ENCODE assay signal across 30 mouse cellular contexts in the genomic region with DNA sequence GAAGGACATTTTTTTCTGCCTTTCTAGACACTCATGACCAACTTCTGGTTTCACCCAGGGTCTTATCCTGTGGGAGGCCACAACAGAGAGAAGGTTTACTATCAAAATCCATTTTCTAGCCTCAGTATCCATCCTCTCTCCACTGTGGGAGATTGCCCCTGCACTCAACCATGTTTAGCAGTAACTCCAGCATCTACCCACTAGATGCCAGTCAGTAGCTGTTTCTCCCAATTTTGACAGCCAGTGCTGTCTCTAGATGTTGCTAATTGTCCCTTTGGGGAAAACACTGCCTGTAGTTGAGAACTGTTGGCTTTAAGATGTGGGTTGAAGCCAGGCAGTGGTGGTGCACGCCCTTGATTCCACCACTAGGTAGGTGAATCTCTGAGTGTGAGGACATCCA. TPM values are rescaled to one million over a fixed set of nuclear protein-coding genes. Genes with fewer than 3 reads are reported as not detected.
DNase-seq lines count a peak whose midpoint lies in the region; ATAC-seq and TF ChIP-seq lines count a peak whose summit lies in the region.
"Had no signal": no experiment of that assay in that cellular context is flagged by ENCODE, and none has a peak within 500 bp of the region (broad histone marks: within the 10 kb centered on the region; RNA-seq: fewer than 3 reads in every experiment).

No protein-coding gene starts in this region.

- no peak for TF ChIP-seq POLR2A in cortical plate, adult 2 months (IDR thresholded peaks at IDR 0.05; ENCODE audit: extremely low read depth, insufficient read depth, low read length)

- no peak for ATAC-seq in forebrain, postnatal 0 days
- ATAC-seq in forebrain, embryonic 13.5 days, result no peak
- no peak for ATAC-seq in lung, postnatal 0 days
- ATAC-seq: forebrain, embryonic 14.5 days; hindbrain, embryonic 16.5 days; intestine, embryonic 16.5 days had no signal

- H3K27ac ChIP-seq in forebrain, postnatal 0 days (ENCODE audit: low read depth, low read length), result no peak overlapping the region
- H3K27ac ChIP-seq in forebrain, embryonic 13.5 days, result no peak overlapping the region
- no peak overlapping the region for H3K27ac ChIP-seq in layer of hippocampus, adult 2 months
- H3K27ac ChIP-seq in lung, postnatal 0 days (ENCODE audit: low read length), result no peak overlapping the region
- H3K27ac ChIP-seq in cortical plate, adult 2 months (ENCODE audit: insufficient read depth, low read length), result no peak overlapping the region
- H3K27ac ChIP-seq: heart, adult 2 months; hindbrain, embryonic 10.5 days; neural tube, embryonic 13.5 days; stomach, postnatal 0 days had no signal

- H3K27me3 ChIP-seq in forebrain, postnatal 0 days (ENCODE audit: insufficient read depth, low read length), result no peaks in the 10 kb centered on the region
- H3K27me3 ChIP-seq in forebrain, embryonic 13.5 days, result no peaks in the 10 kb centered on the region
- H3K27me3 ChIP-seq in lung, postnatal 0 days (replicated peaks; ENCODE audit: insufficient read depth, low read length), result no peaks in the 10 kb centered on the region
- H3K27me3 ChIP-seq: heart, embryonic 12.5 days; neural tube, embryonic 13.5 days had no signal

- no peaks in the 10 kb centered on the region for H3K36me3 ChIP-seq in forebrain, postnatal 0 days (ENCODE audit: insufficient read depth)
- no peaks in the 10 kb centered on the region for H3K36me3 ChIP-seq in forebrain, embryonic 13.5 days (ENCODE audit: poor library complexity, severe bottlenecking)
- H3K36me3 ChIP-seq in lung, postnatal 0 days (ENCODE audit: insufficient read depth, low read length), result no peaks in the 10 kb centered on the region
- H3K36me3 ChIP-seq: heart, embryonic 12.5 days; hindbrain, embryonic 10.5 days; neural tube, embryonic 13.5 days had no signal

- no peak overlapping the region for H3K4me2 ChIP-seq in forebrain, postnatal 0 days (ENCODE audit: low read depth)
- no peak overlapping the region for H3K4me2 ChIP-seq in forebrain, embryonic 13.5 days
- H3K4me2 ChIP-seq in lung, postnatal 0 days (replicated peaks; ENCODE audit: low read depth, low read length), result no peak overlapping the region
- H3K4me2 ChIP-seq: heart, embryonic 12.5 days; midbrain, embryonic 11.5 days; neural tube, embryonic 13.5 days had no signal

- no peak for DNase-seq in forebrain, postnatal 0 days
- no peak for DNase-seq in layer of hippocampus, adult 2 months (ENCODE audit: low spot score in 2 of 2)
- DNase-seq in layer of hippocampus, adult 9-11 months, result no peak
- no peak for DNase-seq in lung, postnatal 0 days (ENCODE audit: low spot score)
- DNase-seq in lung, postnatal 36 days, result no peak
- DNase-seq in heart, postnatal 10 days, result no peak
- DNase-seq: adrenal gland, adult 2 months; adrenal gland, postnatal 36 days; cerebellum, adult 2 months; cerebellum, postnatal 25 days; gastrocnemius, postnatal 36 days; heart, adult 2 months; heart, postnatal 14 days; kidney, adult 9 months; kidney, postnatal 14 days; lung, adult 2 months; lung, postnatal 14 days; right cerebral cortex, postnatal 4 days; thymus, adult 18-20 months; thymus, postnatal 4 days had no signal

- no peak overlapping the region for H3K9ac ChIP-seq in forebrain, postnatal 0 days
- H3K9ac ChIP-seq in forebrain, embryonic 13.5 days, result no peak overlapping the region
- H3K9ac ChIP-seq in lung, postnatal 0 days (replicated peaks; ENCODE audit: low read depth), result no peak overlapping the region
- H3K9ac ChIP-seq: heart, embryonic 12.5 days; neural tube, embryonic 13.5 days had no signal

- H3K9me3 ChIP-seq in forebrain, postnatal 0 days (ENCODE audit: low read length), result no peaks in the 10 kb centered on the region
- no peaks in the 10 kb centered on the region for H3K9me3 ChIP-seq in forebrain, embryonic 13.5 days (replicated peaks)
- no peaks in the 10 kb centered on the region for H3K9me3 ChIP-seq in lung, postnatal 0 days (ENCODE audit: low read length)
- H3K9me3 ChIP-seq: heart, embryonic 12.5 days; hindbrain, embryonic 10.5 days; neural tube, embryonic 13.5 days had no signal

- H3K4me3 ChIP-seq in forebrain, postnatal 0 days (ENCODE audit: low read depth, low read length), result no peak overlapping the region
- H3K4me3 ChIP-seq in forebrain, embryonic 13.5 days, result no peak overlapping the region
- no peak overlapping the region for H3K4me3 ChIP-seq in layer of hippocampus, adult 2 months
- no peak overlapping the region for H3K4me3 ChIP-seq in lung, postnatal 0 days (ENCODE audit: low read depth, low read length)
- H3K4me3 ChIP-seq in cortical plate, adult 2 months (ENCODE audit: insufficient read depth, low read length), result no peak overlapping the region
- H3K4me3 ChIP-seq: heart, adult 2 months; heart, embryonic 12.5 days; hindbrain, embryonic 10.5 days; neural tube, embryonic 13.5 days had no signal

- intact Hi-C loops in heart, postnatal 10 days (cut with DNase I), result no loop called here

- TF ChIP-seq CTCF in forebrain, postnatal 0 days (IDR thresholded peaks at IDR 0.05; ENCODE audit: low read depth), result peak; percentile 40
- peak; percentile 69 for TF ChIP-seq CTCF in layer of hippocampus, adult 2 months (conservative IDR thresholded peaks at IDR 0.05)
- TF ChIP-seq CTCF in lung, postnatal 0 days (IDR thresholded peaks at IDR 0.05), result peak; percentile 22; the same call in 1 of the 2 replicates
- peak; percentile 15; the same call in 1 of the 2 replicates for TF ChIP-seq CTCF in cortical plate, adult 2 months (IDR thresholded peaks at IDR 0.05; ENCODE audit: extremely low read depth, insufficient read depth, low read length)

- no peaks in the 10 kb centered on the region for H3K4me1 ChIP-seq in forebrain, postnatal 0 days (ENCODE audit: insufficient read depth)
- no peaks in the 10 kb centered on the region for H3K4me1 ChIP-seq in forebrain, embryonic 13.5 days
- H3K4me1 ChIP-seq in lung, postnatal 0 days (ENCODE audit: insufficient read depth, low read depth, low read length), result no peaks in the 10 kb centered on the region
- H3K4me1 ChIP-seq in cortical plate, adult 2 months (ENCODE audit: control insufficient read depth, insufficient read depth, low read length), result no peaks in the 10 kb centered on the region
- H3K4me1 ChIP-seq: neural tube, embryonic 13.5 days had no signal

- WGBS in forebrain, postnatal 0 days, result 74% methylated on average over 1 of the region's 1 CpGs
- 79% methylated on average over 1 of the region's 1 CpGs for WGBS in forebrain, embryonic 13.5 days
- 60% methylated on average over 1 of the region's 1 CpGs for WGBS in lung, postnatal 0 days

- TF ChIP-seq EP300 in lung, postnatal 0 days (IDR thresholded peaks at IDR 0.05), result no peak

RNA-seq across cellular contexts. Expression of gene Ppm1d, which starts 32.9 kb away (rescaled TPM):
- 18.5 and 31.6 TPM in 2 replicates for total RNA-seq in forebrain, postnatal 0 days (2014; rRNA removed)
- polyA plus RNA-seq in forebrain, postnatal 0 days (2015; fragmentation: Nextera tagmentation; extraction: Ambion mirVana), result 16.3 and 16.6 TPM in 2 replicates
- polyA plus RNA-seq in forebrain, embryonic 13.5 days (2015; fragmentation: Nextera tagmentation; extraction: Ambion mirVana), result 22.3 and 22.6 TPM in 2 replicates
- total RNA-seq in layer of hippocampus, adult 2 months (2021), result 10 to 100 TPM; 13.6 to 16.3 TPM
- polyA plus RNA-seq in lung, postnatal 0 days (2015; fragmentation: Nextera tagmentation; extraction: Ambion mirVana), result 12.6 and 13.3 TPM in 2 replicates
- 11.1 and 11.7 TPM in 2 replicates for polyA plus RNA-seq in cortical plate, adult 2 months (2012; rRNA removed)
- 10 to 100 TPM; 11.3 to 13.2 TPM for total RNA-seq in heart, postnatal 10 days (2021)

RNA-seq across cellular contexts. Expression of gene Appbp2, which starts 43.2 kb away (rescaled TPM):
- total RNA-seq in forebrain, postnatal 0 days (2014; rRNA removed), result 50.2 and 67.8 TPM in 2 replicates
- polyA plus RNA-seq in forebrain, postnatal 0 days (2015; fragmentation: Nextera tagmentation; extraction: Ambion mirVana), result 26.8 and 41.9 TPM in 2 replicates
- polyA plus RNA-seq in forebrain, embryonic 13.5 days (2015; fragmentation: Nextera tagmentation; extraction: Ambion mirVana), result 46.3 and 49.3 TPM in 2 replicates
- 10 to 100 TPM; 47.8 to 48.8 TPM for total RNA-seq in layer of hippocampus, adult 2 months (2021)
- 25.9 and 27.4 TPM in 2 replicates for polyA plus RNA-seq in lung, postnatal 0 days (2015; fragmentation: Nextera tagmentation; extraction: Ambion mirVana)
- polyA plus RNA-seq in cortical plate, adult 2 months (2012; rRNA removed), result 35.0 and 35.8 TPM in 2 replicates
- 10 to 100 TPM; 28.7 to 29.1 TPM for total RNA-seq in heart, postnatal 10 days (2021)

Comparison
In these comparisons a context has a peak if more than half of its experiments do, and no peak if none do; other contexts are left out.
1. CTCF ChIP-seq: peak in every context shown above with its lines; median percentile 69 in layer of hippocampus, adult 2 months; 40 in forebrain, postnatal 0 days; 22 in lung, postnatal 0 days; 15 in cortical plate, adult 2 months.